Mouse (Mus musculus): Measurements from ENCODE around the gene Znrd1. TPM values are rescaled to one million over a fixed set of nuclear protein-coding genes. Genes with fewer than 3 reads are reported as not detected.
A peak's percentile ranks its signal among the peaks of the same experiment; 100 is the strongest.

The Znrd1 gene
- total RNA-seq, 1 experiment from 2014 or later = 33.8 TPM

GRCm38 (mm10) chr17:36927496-36928120, 30.8 kb downstream of the Znrd1 start:
- no peak for DNase-seq

DNA sequence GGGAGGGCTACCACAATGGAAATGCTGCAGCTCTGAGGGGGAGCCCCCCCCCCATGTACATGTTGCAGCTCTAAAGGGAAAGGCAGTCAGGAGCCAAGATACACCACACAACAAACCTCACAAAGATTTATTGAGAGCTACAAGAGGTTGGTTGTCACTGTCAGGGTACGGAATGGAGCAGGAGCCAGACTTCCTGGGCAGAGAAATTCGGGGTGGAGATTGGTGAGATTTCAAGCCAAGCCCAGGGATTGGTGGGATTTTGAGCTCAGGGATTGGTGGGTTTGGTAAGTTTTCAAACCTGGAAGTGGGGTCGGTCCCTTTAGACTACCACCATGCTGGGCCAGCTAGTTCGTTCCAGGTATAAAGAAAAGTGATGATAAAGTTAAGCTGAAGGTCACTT, 34.9 kb downstream of the Znrd1 start:
- no peak for DNase-seq

GRCm38 (mm10) chr17:36922715-36923114, 35.6 kb downstream of the Znrd1 start:
- no peak for DNase-seq

DNA sequence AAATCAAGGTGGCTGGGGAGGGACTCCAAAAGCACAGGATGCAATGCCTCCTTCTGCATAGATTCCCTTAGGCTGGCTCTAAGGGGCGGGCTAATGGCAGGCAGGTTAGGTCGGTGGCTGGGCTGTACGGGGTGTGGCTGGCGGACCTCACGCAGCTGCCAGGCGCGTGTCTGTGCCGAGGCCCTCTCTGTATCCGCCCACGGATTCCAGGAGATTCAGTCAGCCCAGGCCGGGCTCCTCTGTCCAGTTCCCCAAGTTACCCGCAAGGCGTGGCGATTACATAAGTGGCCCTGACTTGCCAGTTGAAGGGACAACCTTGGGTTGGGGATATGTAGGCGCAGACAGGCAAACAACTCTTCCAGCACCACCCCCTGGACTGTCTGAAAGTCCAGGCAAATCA, 38.1 kb downstream of the Znrd1 start:
- DNase-seq = peak; percentile 56

DNA sequence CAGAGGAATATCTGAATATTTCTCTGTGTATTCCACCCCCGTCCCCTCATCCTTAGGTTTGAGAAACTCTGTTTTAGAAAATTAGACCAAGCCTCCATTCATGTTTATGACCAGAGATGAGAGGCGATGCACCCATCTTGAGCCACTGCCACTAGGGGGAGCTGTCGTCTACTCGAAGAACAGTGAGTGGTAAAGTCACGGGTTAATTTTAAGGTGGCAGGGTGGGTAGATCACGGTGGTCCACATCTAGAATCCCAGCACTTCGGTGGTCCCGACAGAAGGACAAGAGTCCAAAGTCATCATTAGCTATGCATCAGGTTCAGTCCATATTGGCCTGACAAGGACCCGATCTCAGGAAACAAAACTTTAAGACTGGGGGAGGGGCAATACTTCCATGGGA, 43.3 kb downstream of the Znrd1 start:
- DNase-seq = peak; percentile 70

GRCm38 (mm10) chr17:36914108-36914507, 44.3 kb downstream of the Znrd1 start:
- peak; percentile 82 for DNase-seq

DNA sequence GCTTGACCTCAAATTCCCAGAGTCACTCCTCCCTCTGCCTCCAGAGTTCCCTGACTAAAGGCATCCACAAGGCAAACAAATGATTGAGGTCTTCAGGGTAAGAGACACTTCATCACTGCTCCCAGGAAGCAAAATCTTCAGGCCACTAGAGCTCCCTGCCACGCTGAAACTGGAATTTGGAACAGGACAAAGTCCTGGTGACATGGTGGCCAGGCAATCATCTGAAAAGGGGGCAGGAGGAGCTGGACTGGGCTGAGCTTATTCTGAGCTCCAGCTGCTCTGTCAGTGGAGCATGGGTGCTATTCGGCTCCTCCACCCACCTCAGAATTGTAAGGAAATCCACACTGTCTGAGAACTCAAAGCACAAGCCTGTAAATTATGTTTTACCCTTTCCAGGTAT, 46.3 kb downstream of the Znrd1 start:
- no peak for DNase-seq

- no peak for DNase-seq
Observed at GRCm38 (mm10) chr17:36909802-36910201, 48.6 kb downstream of the Znrd1 start.

DNA sequence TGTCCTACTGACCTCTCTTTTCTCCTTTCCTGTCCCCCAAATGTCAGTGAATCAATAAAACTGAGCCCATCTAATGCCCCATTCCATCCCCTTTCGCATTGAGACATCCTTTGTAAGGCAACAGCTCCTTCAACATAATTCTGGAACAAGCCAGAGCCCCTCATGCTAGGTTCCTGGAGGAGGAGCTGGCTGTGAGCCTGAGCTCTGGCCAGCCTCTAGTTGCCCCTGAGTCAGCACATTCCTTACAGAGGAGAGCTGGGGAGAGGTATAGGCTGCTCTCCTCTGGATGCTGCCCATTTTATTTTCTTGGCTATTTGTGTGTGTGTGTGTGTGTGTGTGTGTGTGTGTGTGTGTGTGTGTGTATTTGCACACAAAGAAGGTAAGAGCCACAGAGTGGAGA, 50.1 kb downstream of the Znrd1 start:
- no peak for DNase-seq

Other genes with a start within 250 kb of the Znrd1 start
- not detected in 2 replicates for gene H2-M10.5, start 185.6 kb downstream of the Znrd1 start, total RNA-seq (2021)
- gene H2-M10.6, start 146.4 kb downstream of the Znrd1 start, total RNA-seq (2021) = not detected in 2 replicates
- 69.2 and 77.1 TPM in 2 replicates for gene Trim26, start 121.4 kb downstream of the Znrd1 start, total RNA-seq (2021)
- gene Trim15, start 91.3 kb downstream of the Znrd1 start, total RNA-seq (2021) = not detected in 2 replicates
- 0.27 and 0.67 TPM in 2 replicates for gene Trim10, start 89.0 kb downstream of the Znrd1 start, total RNA-seq (2021)
- gene Trim40, start 68.4 kb downstream of the Znrd1 start, total RNA-seq (2021) = 0.61 TPM in 1 of 2 replicates, not detected in the other
- not detected in 2 replicates for gene Trim31, start 60.4 kb downstream of the Znrd1 start, total RNA-seq (2021)
- gene Rnf39, start 15.6 kb downstream of the Znrd1 start, total RNA-seq (2021) = 0.85 TPM in 1 of 2 replicates, not detected in the other
- gene Ppp1r11, start 6.8 kb downstream of the Znrd1 start, total RNA-seq (2021) = 78.7 and 85.4 TPM in 2 replicates
- 16.5 and 21.2 TPM in 2 replicates for gene Znrd1as, start within 50 bp of the Znrd1 start, total RNA-seq (2021)
- gene 2410137M14Rik, start 22.7 kb upstream of the Znrd1 start, total RNA-seq (2021) = not detected in 2 replicates
- not detected in 2 replicates for gene H2-M5, start 31.0 kb upstream of the Znrd1 start, total RNA-seq (2021)
- 2.5 and 3.8 TPM in 2 replicates for gene Zfp57, start 42.6 kb upstream of the Znrd1 start, total RNA-seq (2021)
- not detected in 2 replicates for gene Mog, start 64.8 kb upstream of the Znrd1 start, total RNA-seq (2021)
- gene Gabbr1, start 87.4 kb upstream of the Znrd1 start, total RNA-seq (2021) = 39.6 and 46.0 TPM in 2 replicates
- gene Olfr90, start 129.9 kb upstream of the Znrd1 start, total RNA-seq (2021) = not detected in 2 replicates
- not detected in 2 replicates for gene Olfr91, start 139.7 kb upstream of the Znrd1 start, total RNA-seq (2021)
- gene Olfr92, start 161.5 kb upstream of the Znrd1 start, total RNA-seq (2021) = not detected in 2 replicates
- gene Olfr93, start 202.9 kb upstream of the Znrd1 start, total RNA-seq (2021) = not detected in 2 replicates
- gene Ubd, start 235.3 kb upstream of the Znrd1 start, total RNA-seq (2021) = not detected in 2 replicates
- gene Olfr94, start 242.4 kb upstream of the Znrd1 start, total RNA-seq (2021) = not detected in 2 replicates

Data from adrenal gland, postnatal 25 days (tissue).